Mouse (Mus musculus): ENCODE measurements at regions not wholly inside any gene's neighbourhood (a gene's known extent, or its start where the extent isn't known, plus 50 kb on each side); places are given as distances from the start of the nearest gene placed in this dataset.

GRCm38 (mm10) chr2:67332211-67332610 lies 81.3 kb upstream of the Gm21830 start:
- DNase-seq: peak; percentile 80
- intact Hi-C loops (cut with DNase I): no loop called here

GRCm38 (mm10) chr2:67344711-67345110 lies 68.8 kb upstream of the Gm21830 start:
- intact Hi-C loops (cut with DNase I): no loop called here
- no peak for DNase-seq

Measured in left cerebral cortex, postnatal 4 days (tissue).